Mouse (Mus musculus): Measurements from ENCODE around the gene Gm17469.
"Not testable (repeated sequence)": the region's sequence is repeated elsewhere in the genome, so short reads cannot be mapped to it uniquely, and the experiment has no call there.

Gm17469 gene

DNA sequence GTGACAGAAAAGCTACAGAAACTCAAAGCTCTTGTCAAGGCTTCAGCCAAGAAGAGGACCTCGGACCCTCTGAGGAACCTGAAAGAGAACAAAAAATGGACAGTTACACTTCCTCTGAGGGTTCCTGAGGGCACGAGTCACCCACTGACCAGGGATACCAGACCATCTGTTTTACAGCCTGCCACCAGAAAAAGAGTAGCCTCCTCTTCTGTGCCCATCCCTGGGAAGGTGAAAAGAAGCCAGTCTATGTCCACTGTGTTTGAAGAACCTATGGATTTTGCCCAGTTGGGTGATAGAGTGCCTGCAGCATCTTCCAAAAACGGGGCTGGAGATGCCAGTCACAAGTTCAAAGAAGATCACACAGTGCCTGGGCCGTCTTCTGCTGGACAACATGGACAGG is at the start of gene Gm17469:
Gene Gm17469 (plus strand): TSS at position 301 of the 400 bp plus-strand sequence.
- not testable (repeated sequence) for DNase-seq (ENCODE audit: extremely low read depth, low read depth, low spot score)

Data from fat pad, adult 2 months (tissue).